In the genomic region with DNA sequence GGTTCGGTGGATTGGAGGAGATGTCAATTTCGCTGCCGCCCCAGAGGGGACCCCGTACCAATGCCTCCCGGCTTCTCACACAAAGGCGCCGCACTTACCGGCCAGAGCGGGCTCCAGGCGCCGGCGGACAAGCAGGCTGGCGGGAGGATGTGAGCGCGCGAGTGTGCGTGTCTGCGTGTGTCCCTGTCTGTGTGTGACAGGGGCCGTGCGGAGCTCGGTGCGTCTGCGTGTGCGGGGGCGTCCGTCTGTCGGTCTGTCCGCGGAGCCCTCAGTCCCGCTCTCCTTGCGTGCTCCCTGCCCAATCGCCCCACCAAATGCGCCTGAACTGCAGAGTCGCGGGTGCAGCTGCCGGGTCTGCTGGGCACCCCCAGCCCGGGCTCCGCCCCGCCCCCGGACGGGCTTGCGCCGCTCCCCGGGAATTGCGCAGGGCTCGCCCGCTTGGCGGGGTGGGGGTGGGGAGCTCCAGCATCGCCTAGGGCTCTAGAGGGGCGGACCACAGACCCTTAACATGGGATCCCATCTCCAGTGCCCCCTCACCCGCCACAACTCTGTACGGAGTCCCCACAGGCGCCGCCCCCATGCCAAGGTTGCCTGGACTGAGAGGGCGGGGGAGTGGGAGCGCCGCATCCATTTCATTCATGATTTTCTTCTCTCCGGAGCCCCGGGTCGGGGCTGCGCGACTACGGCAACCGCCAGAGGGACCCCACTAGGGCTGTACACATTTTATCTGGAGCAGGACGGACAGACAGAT, we compare ENCODE assay signal across 8 mouse cellular contexts. TPM values are rescaled to one million over a fixed set of nuclear protein-coding genes. Genes with fewer than 3 reads are reported as not detected.
DNase-seq lines count a peak whose midpoint lies in the region; ATAC-seq lines count a peak whose summit lies in the region.

No protein-coding gene starts in this region.

- no peak overlapping the region for H3K27ac ChIP-seq in lung, embryonic 15.5 days

- peaks cover 69% of the 10 kb centered on the region for H3K27me3 ChIP-seq in lung, embryonic 15.5 days

- ATAC-seq in lung, embryonic 15.5 days (ENCODE audit: borderline replicate concordance, extremely low read depth, low FRiP score, low TSS enrichment) = peak; percentile 28

- DNase-seq in lung, postnatal 25 days (ENCODE audit: low spot score) = no peak
- DNase-seq in cerebellum, postnatal 14 days = peak; percentile 78 to 83
- DNase-seq in frontal cortex, postnatal 10 days (ENCODE audit: low spot score in 2 of 2) = peak; percentile 78 to 80
- peak; percentile 56 to 62 for DNase-seq in layer of hippocampus, adult 8-10 months (ENCODE audit: low spot score in 2 of 2)
- DNase-seq in lung, postnatal 4 days = peak; percentile 44 to 66
- DNase-seq in right cerebral cortex, postnatal 4 days = peak; percentile 78
- DNase-seq in MN1 (ENCODE audit: low spot score) = no peak

- H3K4me2 ChIP-seq in lung, embryonic 15.5 days = peak overlapping the region; percentile 96

- WGBS in lung, embryonic 15.5 days = under 1% methylated on average over 65 of the region's 65 CpGs

- H3K4me3 ChIP-seq in lung, embryonic 15.5 days = peak overlapping the region; percentile 53

- no peaks in the 10 kb centered on the region for H3K36me3 ChIP-seq in lung, embryonic 15.5 days

- H3K9ac ChIP-seq in lung, embryonic 15.5 days = peak overlapping the region; percentile 49

- peaks cover 18% of the 10 kb centered on the region for H3K4me1 ChIP-seq in lung, embryonic 15.5 days

- no peaks in the 10 kb centered on the region for H3K9me3 ChIP-seq in lung, embryonic 15.5 days

RNA-seq across cellular contexts. Expression of a gene that starts 1.1 kb away (rescaled TPM):
- polyA plus RNA-seq in lung, embryonic 15.5 days (2015; fragmentation: Nextera tagmentation; extraction: Ambion mirVana) = 6.5 and 6.9 TPM in 2 replicates
- 100 to 1,000 TPM; 100 to 116 (median 108) TPM for total RNA-seq in layer of hippocampus, adult 8-10 months (2022)

Comparison
In these comparisons a context has a peak if more than half of its experiments do, and no peak if none do; other contexts are left out.
1. DNase-seq: peak in cerebellum, postnatal 14 days (2 of 2), frontal cortex, postnatal 10 days (2 of 2), layer of hippocampus, adult 8-10 months (2 of 2), lung, postnatal 4 days (2 of 2) and right cerebral cortex, postnatal 4 days (single experiment); none in lung, postnatal 25 days (single experiment) and MN1 (single experiment).